Mouse (Mus musculus): ENCODE data around the gene Fstl5. TPM values are rescaled to one million over a fixed set of nuclear protein-coding genes. Genes with fewer than 3 reads are reported as not detected.
"Not testable (repeated sequence)": the region's sequence is repeated elsewhere in the genome, so short reads cannot be mapped to it uniquely, and the experiment has no call there.

Fstl5 gene
- polyA plus RNA-seq, 1 experiment from 2014 or later, result 1.9 TPM

- no peaks in the 10 kb centered on the region for H3K36me3 ChIP-seq
- no peak for DNase-seq (ENCODE audit: low spot score)
- H3K4me1 ChIP-seq, result no peaks in the 10 kb centered on the region
- H3K4me3 ChIP-seq, result no peak overlapping the region
- peaks cover 3% of the 10 kb centered on the region; the same call in 1 of the 2 replicates for H3K9me3 ChIP-seq (replicated peaks)
- no peak overlapping the region for H3K27ac ChIP-seq (replicated peaks)
- H3K27me3 ChIP-seq (ENCODE audit: low read depth, poor library complexity, severe bottlenecking), result no peaks in the 10 kb centered on the region
- WGBS, result 92% methylated on average over 3 of the region's 3 CpGs
Measured at GRCm38 (mm10) chr3:76316991-76317390, 242.9 kb downstream of the Fstl5 start.

- Histone ChIP-seq H3K27ac (replicated peaks) (no peak overlapping the region), H3K27me3 (ENCODE audit: low read depth, poor library complexity, severe bottlenecking) (no peaks in the 10 kb centered on the region), H3K4me3 (no peak overlapping the region), H3K9me3 (replicated peaks) (peaks cover 3% of the 10 kb centered on the region; the same call in 1 of the 2 replicates), H3K4me1 (no peaks in the 10 kb centered on the region), H3K36me3 (no peaks in the 10 kb centered on the region)
- 96% methylated on average over 4 of the region's 4 CpGs for WGBS
- DNase-seq (ENCODE audit: low spot score), result no peak
Measured at GRCm38 (mm10) chr3:76319531-76319930, 245.5 kb downstream of the Fstl5 start.

GRCm38 (mm10) chr3:76322431-76322830 lies 248.4 kb downstream of the Fstl5 start:
- 93% methylated on average over 1 of the region's 1 CpGs for WGBS
- H3K4me3 ChIP-seq, result no peak overlapping the region
- H3K36me3 ChIP-seq, result no peaks in the 10 kb centered on the region
- no peaks in the 10 kb centered on the region for H3K4me1 ChIP-seq
- no peaks in the 10 kb centered on the region for H3K27me3 ChIP-seq (ENCODE audit: low read depth, poor library complexity, severe bottlenecking)
- no peak overlapping the region for H3K27ac ChIP-seq (replicated peaks)
- peaks cover 3% of the 10 kb centered on the region; the same call in 1 of the 2 replicates for H3K9me3 ChIP-seq (replicated peaks)
- no peak for DNase-seq (ENCODE audit: low spot score)

- Histone ChIP-seq H3K27me3 (ENCODE audit: low read depth, poor library complexity, severe bottlenecking) (no peaks in the 10 kb centered on the region), H3K4me3 (no peak overlapping the region), H3K27ac (replicated peaks) (no peak overlapping the region), H3K4me1 (no peaks in the 10 kb centered on the region), H3K36me3 (no peaks in the 10 kb centered on the region), H3K9me3 (replicated peaks) (no peaks in the 10 kb centered on the region)
- WGBS, result 86% methylated on average over 4 of the region's 4 CpGs
- no peak for DNase-seq (ENCODE audit: low spot score)
Measured at GRCm38 (mm10) chr3:76336922-76337321, 262.9 kb downstream of the Fstl5 start.

- Histone ChIP-seq H3K27ac (replicated peaks) (no peak overlapping the region), H3K27me3 (ENCODE audit: low read depth, poor library complexity, severe bottlenecking) (no peaks in the 10 kb centered on the region), H3K4me3 (no peak overlapping the region), H3K36me3 (no peaks in the 10 kb centered on the region), H3K9me3 (replicated peaks) (no peaks in the 10 kb centered on the region), H3K4me1 (no peaks in the 10 kb centered on the region)
- no peak for DNase-seq (ENCODE audit: low spot score)
Measured at GRCm38 (mm10) chr3:76367000-76367399, 292.9 kb downstream of the Fstl5 start.

GRCm38 (mm10) chr3:76369910-76370309 lies 295.8 kb downstream of the Fstl5 start:
- WGBS, result 94% methylated on average over 4 of the region's 4 CpGs
- H3K9me3 ChIP-seq (replicated peaks), result no peaks in the 10 kb centered on the region
- no peak overlapping the region for H3K27ac ChIP-seq (replicated peaks)
- no peaks in the 10 kb centered on the region for H3K4me1 ChIP-seq
- H3K4me3 ChIP-seq, result no peak overlapping the region
- H3K36me3 ChIP-seq, result no peaks in the 10 kb centered on the region
- H3K27me3 ChIP-seq (ENCODE audit: low read depth, poor library complexity, severe bottlenecking), result no peaks in the 10 kb centered on the region
- DNase-seq (ENCODE audit: low spot score), result no peak

- Histone ChIP-seq H3K9me3 (replicated peaks) (no peaks in the 10 kb centered on the region), H3K4me1 (no peaks in the 10 kb centered on the region), H3K27me3 (ENCODE audit: low read depth, poor library complexity, severe bottlenecking) (no peaks in the 10 kb centered on the region), H3K36me3 (no peaks in the 10 kb centered on the region), H3K4me3 (no peak overlapping the region), H3K27ac (replicated peaks) (no peak overlapping the region)
- DNase-seq (ENCODE audit: low spot score), result no peak
- WGBS, result 91% methylated on average over 6 of the region's 6 CpGs
Measured at GRCm38 (mm10) chr3:76428775-76429372, 354.8 kb downstream of the Fstl5 start.

- Histone ChIP-seq H3K4me1 (no peaks in the 10 kb centered on the region), H3K9me3 (replicated peaks) (no peaks in the 10 kb centered on the region), H3K4me3 (no peak overlapping the region), H3K27ac (replicated peaks) (no peak overlapping the region), H3K27me3 (ENCODE audit: low read depth, poor library complexity, severe bottlenecking) (no peaks in the 10 kb centered on the region), H3K36me3 (no peaks in the 10 kb centered on the region)
- DNase-seq (ENCODE audit: low spot score), result no peak
Measured at GRCm38 (mm10) chr3:76467229-76467874, 393.3 kb downstream of the Fstl5 start.

- Histone ChIP-seq H3K4me1 (no peaks in the 10 kb centered on the region), H3K27ac (replicated peaks) (no peak overlapping the region), H3K9me3 (replicated peaks) (no peaks in the 10 kb centered on the region), H3K36me3 (no peaks in the 10 kb centered on the region), H3K27me3 (ENCODE audit: low read depth, poor library complexity, severe bottlenecking) (no peaks in the 10 kb centered on the region), H3K4me3 (no peak overlapping the region)
- no peak for DNase-seq (ENCODE audit: low spot score)
- WGBS, result 85% methylated on average over 1 of the region's 1 CpGs
Measured at GRCm38 (mm10) chr3:76468147-76468546, 394.1 kb downstream of the Fstl5 start.

- H3K9me3 ChIP-seq (replicated peaks); H3K36me3 ChIP-seq; DNase-seq (ENCODE audit: low spot score); H3K27me3 ChIP-seq (ENCODE audit: low read depth, poor library complexity, severe bottlenecking); H3K4me1 ChIP-seq; H3K4me3 ChIP-seq; H3K27ac ChIP-seq (replicated peaks): not testable (repeated sequence)
- WGBS, result 88% methylated on average over 3 of the region's 3 CpGs
Measured at GRCm38 (mm10) chr3:76507891-76508290, 433.8 kb downstream of the Fstl5 start.

GRCm38 (mm10) chr3:76508811-76509210 lies 434.7 kb downstream of the Fstl5 start:
- Histone ChIP-seq H3K4me1 (no peaks in the 10 kb centered on the region), H3K27ac (replicated peaks) (no peak overlapping the region), H3K36me3 (no peaks in the 10 kb centered on the region), H3K4me3 (no peak overlapping the region), H3K27me3 (ENCODE audit: low read depth, poor library complexity, severe bottlenecking) (no peaks in the 10 kb centered on the region), H3K9me3 (replicated peaks) (peaks cover 5% of the 10 kb centered on the region; the same call in 1 of the 2 replicates)
- WGBS, result 94% methylated on average over 14 of the region's 14 CpGs
- DNase-seq (ENCODE audit: low spot score), result no peak

GRCm38 (mm10) chr3:76567346-76567745 lies 493.3 kb downstream of the Fstl5 start:
- Histone ChIP-seq H3K9me3 (replicated peaks) (no peaks in the 10 kb centered on the region), H3K36me3 (no peaks in the 10 kb centered on the region), H3K27ac (replicated peaks) (no peak overlapping the region), H3K4me3 (no peak overlapping the region), H3K4me1 (no peaks in the 10 kb centered on the region), H3K27me3 (ENCODE audit: low read depth, poor library complexity, severe bottlenecking) (no peaks in the 10 kb centered on the region)
- no peak for DNase-seq (ENCODE audit: low spot score)

- H3K9me3 ChIP-seq (replicated peaks), result no peaks in the 10 kb centered on the region
- no peak for DNase-seq (ENCODE audit: low spot score)
- no peaks in the 10 kb centered on the region for H3K36me3 ChIP-seq
- H3K27me3 ChIP-seq (ENCODE audit: low read depth, poor library complexity, severe bottlenecking), result no peaks in the 10 kb centered on the region
- WGBS, result 76% methylated on average over 3 of the region's 3 CpGs
- H3K4me3 ChIP-seq, result no peak overlapping the region
- no peak overlapping the region for H3K27ac ChIP-seq (replicated peaks)
- H3K4me1 ChIP-seq, result no peaks in the 10 kb centered on the region
Measured at GRCm38 (mm10) chr3:76572478-76572877, 498.4 kb downstream of the Fstl5 start.

All from midbrain, embryonic 10.5 days (tissue).